Mouse (Mus musculus) limb, embryonic 10.5 days (tissue): Measurements from ENCODE around the gene Nfkbie. TPM values are rescaled to one million over a fixed set of nuclear protein-coding genes. Genes with fewer than 3 reads are reported as not detected.

ENCODE experiments used
- DNase-seq: peaks from one replicate; pipeline ENCODE4 v3.0.0-alpha.2; 2017; ENCODE audit warnings: low spot score
- H3K27ac ChIP-seq: fragments of 300-500 bp; sonication (generic); 2 replicates; pipeline ENCODE4 v1.5.1; 2016; ENCODE audit warnings: mild to moderate bottlenecking
- H3K27me3 ChIP-seq: fragments of 300-500 bp; sonication (generic); 2 replicates; pipeline ENCODE4 v1.6.1; 2016; ENCODE audit warnings: low read depth, mild to moderate bottlenecking; ENCODE audit not compliant: poor library complexity, severe bottlenecking
- H3K36me3 ChIP-seq: fragments of 300-500 bp; sonication (generic); 2 replicates; pipeline ENCODE4 v1.6.1; 2016; ENCODE audit warnings: mild to moderate bottlenecking, moderate library complexity
- H3K4me1 ChIP-seq: fragments of 300-500 bp; sonication (generic); 2 replicates; pipeline ENCODE4 v1.6.1; 2016
- H3K4me3 ChIP-seq: fragments of 300-500 bp; sonication (generic); 2 replicates; pipeline ENCODE4 v1.5.1; 2016; ENCODE audit warnings: mild to moderate bottlenecking, moderate library complexity
- H3K9me3 ChIP-seq: fragments of 300-500 bp; sonication (generic); replicated peaks from 2 replicates; pipeline ENCODE4 v1.6.1; 2016; ENCODE audit warnings: mild to moderate bottlenecking
- WGBS: fragments of 180-500 bp; shearing (Covaris S2); methylation state at CpG from one replicate; pipeline ENCODE4 v1.1.7; 2016; 5-methylcytosine and 5-hydroxymethylcytosine counted together
- polyA plus RNA-seq: library from polyadenylated mRNA; unstranded; fragments of >200 nt; fragmentation: Nextera tagmentation; extraction: Ambion mirVana; gene quantifications from 2 replicates; pipeline ENCODE4 v1.2.1, GENCODE M21; 2016

The Nfkbie gene
- polyA plus RNA-seq, 1 experiment from 2014 or later = 5.2 TPM

- peaks cover 66% of the 10 kb centered on the region for H3K27me3 ChIP-seq
- WGBS = 16% methylated on average over 32 of the region's 32 CpGs
- no peaks in the 10 kb centered on the region for H3K36me3 ChIP-seq
- peak; percentile 73 for DNase-seq
- peak within 1 kb of the TSS; percentile 51; the same call in 1 of the 2 replicates for H3K27ac ChIP-seq
- no peaks in the 10 kb centered on the region for H3K9me3 ChIP-seq
- peaks cover 71% of the 10 kb centered on the region for H3K4me1 ChIP-seq
- peak within 1 kb of the TSS; percentile 54 for H3K4me3 ChIP-seq
Observed at GRCm38 (mm10) chr17:45599446-45600242, 44.1 kb downstream of the Nfkbie start, which contains the start of gene Slc29a1. Gene Slc29a1 (minus strand): TSS chr17:45599606.

GRCm38 (mm10) chr17:45600267-45600666 lies 44.8 kb downstream of the Nfkbie start:
- DNase-seq = peak; percentile 32
- H3K4me1 ChIP-seq = peaks cover 65% of the 10 kb centered on the region
- H3K27ac ChIP-seq = no peak overlapping the region

DNA sequence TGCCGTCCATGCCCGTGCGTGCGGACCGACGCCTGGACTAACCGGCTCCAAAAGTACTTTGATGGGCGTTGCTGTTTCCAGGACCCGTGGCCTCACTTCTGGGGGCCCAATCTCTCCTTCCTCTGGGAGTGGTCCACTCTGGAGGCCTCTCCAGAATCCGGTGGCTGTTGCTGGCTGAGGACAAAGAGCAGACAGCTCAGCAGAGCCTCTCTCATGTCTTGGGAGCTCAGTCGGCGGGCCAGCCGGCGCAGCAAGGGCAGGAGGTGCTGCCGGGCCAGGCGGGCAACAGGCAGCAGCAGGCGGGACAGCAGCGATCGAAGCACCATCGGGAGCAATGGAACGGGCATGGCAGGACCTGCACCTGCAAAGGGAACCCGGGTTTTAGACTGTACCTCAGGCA lies 45.8 kb downstream of the Nfkbie start:
- peaks cover 50% of the 10 kb centered on the region for H3K27me3 ChIP-seq
- 12% methylated on average over 22 of the region's 22 CpGs for WGBS
- DNase-seq = peak; percentile 54
- H3K4me1 ChIP-seq = peaks cover 54% of the 10 kb centered on the region
- H3K4me3 ChIP-seq = peak overlapping the region; percentile 36
- no peaks in the 10 kb centered on the region for H3K9me3 ChIP-seq
- peak overlapping the region; percentile 48 for H3K27ac ChIP-seq
- no peaks in the 10 kb centered on the region for H3K36me3 ChIP-seq

More at GRCm38 (mm10) chr17:45600267-45600666, 44.8 kb downstream of the Nfkbie start:
- no peaks in the 10 kb centered on the region for H3K9me3 ChIP-seq
- WGBS = 43% methylated on average over 8 of the region's 8 CpGs
- H3K4me3 ChIP-seq = no peak overlapping the region
- H3K27me3 ChIP-seq = peaks cover 60% of the 10 kb centered on the region
- H3K36me3 ChIP-seq = no peaks in the 10 kb centered on the region

DNA sequence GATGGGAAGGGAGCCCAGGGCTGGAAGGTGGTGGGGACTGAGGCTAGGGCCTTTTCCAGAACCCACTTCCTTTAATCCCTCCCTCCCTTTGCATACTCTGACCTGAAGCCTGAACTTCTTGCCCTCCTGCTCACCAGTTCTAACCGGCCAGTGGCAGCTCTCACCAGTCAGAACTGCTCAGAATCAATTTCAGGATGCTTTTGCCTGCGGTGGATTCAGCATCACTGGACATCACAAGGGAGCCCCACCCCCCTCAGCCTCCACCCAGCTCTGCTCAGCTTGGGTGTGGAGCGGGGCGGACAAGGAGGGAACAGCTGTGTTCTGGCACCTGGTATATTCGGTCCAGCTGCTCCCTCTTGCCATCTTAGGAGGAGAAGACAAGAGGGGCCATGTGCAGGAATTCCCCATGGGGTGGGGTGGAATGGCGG lies 46.4 kb downstream of the Nfkbie start, which contains the start of gene Mymx:
TSS of gene Mymx (minus strand) at position 226 of the 428 bp plus-strand sequence.
- no peaks in the 10 kb centered on the region for H3K36me3 ChIP-seq
- H3K9me3 ChIP-seq = no peaks in the 10 kb centered on the region
- H3K27ac ChIP-seq = peak within 1 kb of the TSS; percentile 48
- WGBS = 35% methylated on average over 6 of the region's 6 CpGs
- peaks cover 44% of the 10 kb centered on the region for H3K27me3 ChIP-seq
- peak; percentile 60 for DNase-seq
- H3K4me3 ChIP-seq = peak within 1 kb of the TSS; percentile 36
- H3K4me1 ChIP-seq = peaks cover 48% of the 10 kb centered on the region

GRCm38 (mm10) chr17:45602984-45603383 lies 47.5 kb downstream of the Nfkbie start:
- DNase-seq = no peak
- peaks cover 39% of the 10 kb centered on the region for H3K4me1 ChIP-seq
- H3K4me3 ChIP-seq = no peak overlapping the region
- peaks cover 41% of the 10 kb centered on the region for H3K27me3 ChIP-seq
- H3K36me3 ChIP-seq = no peaks in the 10 kb centered on the region
- H3K27ac ChIP-seq = no peak overlapping the region
- no peaks in the 10 kb centered on the region for H3K9me3 ChIP-seq
- WGBS = 82% methylated on average over 3 of the region's 3 CpGs

DNA sequence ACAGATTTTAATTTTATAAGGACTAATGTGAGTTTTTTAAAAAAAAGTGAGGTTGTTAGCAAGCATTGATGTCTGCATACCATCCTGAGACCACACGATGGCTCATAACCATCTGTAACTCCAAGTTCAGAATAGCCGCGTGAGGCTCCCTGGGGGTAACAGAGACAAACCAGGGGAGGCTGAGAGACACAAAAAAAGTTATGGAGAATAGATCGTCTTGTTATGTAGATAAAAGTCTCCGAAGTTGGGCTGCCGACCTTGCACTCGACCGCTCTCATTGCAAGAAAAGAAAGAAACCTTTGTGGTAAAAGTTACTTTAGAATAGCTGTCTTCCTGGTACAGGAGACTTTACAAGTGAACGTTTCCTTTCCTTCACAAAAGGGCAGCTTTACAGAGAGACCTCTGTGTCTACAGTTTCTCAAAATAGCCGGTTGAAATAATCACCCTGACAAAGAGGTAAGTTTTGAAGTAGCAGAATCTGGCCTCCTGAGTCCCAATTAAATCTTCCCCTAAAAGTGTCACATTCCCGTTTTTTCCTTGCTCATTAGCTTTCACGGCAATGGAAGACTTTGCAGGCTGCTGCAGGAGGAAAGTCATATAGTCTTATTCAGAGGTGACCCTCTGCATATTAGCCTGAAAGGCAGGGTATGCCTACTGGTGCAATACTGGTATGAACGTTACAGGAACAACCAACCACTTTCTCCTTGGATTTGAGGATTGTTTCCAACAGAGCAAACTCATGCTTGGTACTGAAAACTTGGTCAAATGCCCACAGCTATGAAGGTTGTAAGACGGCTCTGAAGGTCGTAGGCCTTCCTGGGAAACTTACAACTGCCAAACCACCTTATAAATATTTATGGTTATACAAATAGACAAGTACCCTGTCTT lies 51.7 kb downstream of the Nfkbie start:
- no peak for DNase-seq
- no peak overlapping the region for H3K27ac ChIP-seq
- no peaks in the 10 kb centered on the region for H3K36me3 ChIP-seq
- no peaks in the 10 kb centered on the region for H3K9me3 ChIP-seq
- H3K27me3 ChIP-seq = peaks cover 3% of the 10 kb centered on the region
- 85% methylated on average over 15 of the region's 15 CpGs for WGBS
- H3K4me3 ChIP-seq = no peak overlapping the region
- peaks cover 14% of the 10 kb centered on the region for H3K4me1 ChIP-seq

- Histone ChIP-seq H3K27me3 (no peaks in the 10 kb centered on the region), H3K4me1 (peaks cover 13% of the 10 kb centered on the region; the same call in 1 of the 2 replicates), H3K27ac (no peak overlapping the region), H3K9me3 (no peaks in the 10 kb centered on the region), H3K36me3 (no peaks in the 10 kb centered on the region), H3K4me3 (no peak overlapping the region)
- 90% methylated on average over 4 of the region's 4 CpGs for whole genome bisulfite sequencing
- no peak for DNase-seq
Observed at GRCm38 (mm10) chr17:45608396-45608795, 52.9 kb downstream of the Nfkbie start.

DNA sequence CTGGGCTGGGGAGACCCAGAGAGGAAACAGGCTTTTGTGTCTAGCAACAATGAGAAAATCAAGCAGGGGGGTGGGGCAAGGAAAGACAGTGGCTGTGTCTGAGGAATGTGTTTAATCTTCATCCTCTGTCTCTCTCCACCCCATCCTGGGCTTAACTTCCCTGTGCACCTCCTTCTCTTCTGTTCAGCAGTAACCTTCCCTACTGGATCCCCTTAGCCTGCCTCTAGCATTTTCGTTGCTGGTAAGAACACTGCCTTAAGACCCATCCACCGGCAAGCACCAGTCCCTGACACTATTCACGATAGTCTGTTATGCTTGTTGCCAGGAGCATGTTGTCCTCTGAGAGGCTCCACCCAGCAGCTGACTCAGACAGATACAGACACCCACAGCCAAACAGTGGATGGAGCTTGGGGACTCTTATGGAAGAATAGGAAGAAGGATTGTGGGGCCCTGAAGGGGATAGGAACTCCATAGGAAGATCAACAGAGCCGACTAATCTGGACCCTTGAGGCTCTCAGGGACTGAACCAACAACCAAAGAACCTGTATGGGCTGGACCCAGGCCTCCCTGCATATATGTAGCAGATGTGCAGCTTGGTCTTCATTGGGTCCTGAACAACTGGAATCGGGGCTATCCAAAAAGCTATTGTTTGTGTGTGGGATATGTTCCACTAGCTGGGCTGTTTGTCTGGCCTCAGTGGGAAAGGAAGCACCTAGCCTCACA lies 54.8 kb downstream of the Nfkbie start:
- Histone ChIP-seq H3K4me3 (no peak overlapping the region), H3K36me3 (no peaks in the 10 kb centered on the region), H3K27me3 (no peaks in the 10 kb centered on the region), H3K27ac (peak overlapping the region; percentile 50; the same call in 1 of the 2 replicates), H3K4me1 (peaks cover 13% of the 10 kb centered on the region; the same call in 1 of the 2 replicates), H3K9me3 (no peaks in the 10 kb centered on the region)
- 52% methylated on average over 5 of the region's 5 CpGs for WGBS
- no peak for DNase-seq

DNA sequence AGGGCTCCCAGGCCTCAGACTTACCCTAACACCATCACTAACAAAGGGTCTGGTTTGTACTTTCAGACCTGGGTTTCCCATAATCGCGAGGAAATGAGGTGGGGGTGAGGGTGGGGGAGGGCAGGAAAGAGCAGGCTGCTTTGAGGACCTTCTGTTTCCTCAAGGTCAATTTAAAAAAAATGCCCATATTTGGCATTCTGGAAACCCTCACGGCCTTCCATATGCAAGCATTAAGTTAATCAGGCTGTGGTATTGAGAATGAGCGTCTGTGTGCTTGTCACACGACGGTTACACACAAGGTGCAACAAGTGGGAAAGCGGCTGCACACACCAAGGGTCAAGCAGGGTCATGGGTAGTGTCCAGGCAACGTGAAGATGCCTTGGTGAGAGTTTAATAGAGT lies 56.5 kb downstream of the Nfkbie start:
- Histone ChIP-seq H3K27me3 (no peaks in the 10 kb centered on the region), H3K9me3 (no peaks in the 10 kb centered on the region), H3K27ac (0 out of 2 replicates have a peak overlapping the region, but pooled peaks have one; percentile 4), H3K36me3 (no peaks in the 10 kb centered on the region), H3K4me1 (peaks cover 13% of the 10 kb centered on the region; the same call in 1 of the 2 replicates), H3K4me3 (no peak overlapping the region)
- DNase-seq = no peak
- WGBS = 82% methylated on average over 8 of the region's 8 CpGs

Other genes starting within 250 kb of the Nfkbie start
- gene Cdc5l, start 122.0 kb upstream of the Nfkbie start, polyA plus RNA-seq = 68.3 and 68.9 TPM in 2 replicates
- gene Spats1, start 80.3 kb upstream of the Nfkbie start, polyA plus RNA-seq = 0.33 and 1.1 TPM in 2 replicates
- 32.2 and 34.9 TPM in 2 replicates for gene Aars2, start 48.9 kb upstream of the Nfkbie start, polyA plus RNA-seq
- 1.4 and 1.5 TPM in 2 replicates for gene Tcte1, start 32.3 kb upstream of the Nfkbie start, polyA plus RNA-seq
- 4.1 and 6.8 TPM in 2 replicates for gene Tmem151b, start 6.0 kb upstream of the Nfkbie start, polyA plus RNA-seq
- gene Slc35b2, start 8.2 kb downstream of the Nfkbie start, polyA plus RNA-seq = 102 and 105 TPM in 2 replicates
- gene Hsp90ab1, start 17.6 kb downstream of the Nfkbie start, polyA plus RNA-seq = 2,007 and 2,405 TPM in 2 replicates
- gene Slc29a1, start 43.9 kb downstream of the Nfkbie start, polyA plus RNA-seq = 40.3 and 41.6 TPM in 2 replicates
- 1.2 TPM in 1 of 2 replicates, not detected in the other for gene Mymx, start 46.4 kb downstream of the Nfkbie start, polyA plus RNA-seq
- gene Capn11, start 103.6 kb downstream of the Nfkbie start, polyA plus RNA-seq = 0.59 and 0.98 TPM in 2 replicates
- gene Mrpl14, start 130.6 kb downstream of the Nfkbie start, polyA plus RNA-seq = 160 and 167 TPM in 2 replicates
- gene Tmem63b, start 131.2 kb downstream of the Nfkbie start, polyA plus RNA-seq = 35.5 and 36.1 TPM in 2 replicates
- gene 1600014C23Rik, start 178.1 kb downstream of the Nfkbie start, polyA plus RNA-seq = 0.33 TPM in 1 of 2 replicates, not detected in the other